Mouse (Mus musculus): ENCODE results near the gene Ctnna3. TPM values are rescaled to one million over a fixed set of nuclear protein-coding genes. Genes with fewer than 3 reads are reported as not detected.
A peak's percentile ranks its signal among the peaks of the same experiment; 100 is the strongest.
"Not testable (repeated sequence)": the region's sequence is repeated elsewhere in the genome, so short reads cannot be mapped to it uniquely, and the experiment has no call there.

The Ctnna3 gene
- total RNA-seq, 4 experiments from 2014 or later = 0.52 to 1.9 (median 0.89) TPM

DNA sequence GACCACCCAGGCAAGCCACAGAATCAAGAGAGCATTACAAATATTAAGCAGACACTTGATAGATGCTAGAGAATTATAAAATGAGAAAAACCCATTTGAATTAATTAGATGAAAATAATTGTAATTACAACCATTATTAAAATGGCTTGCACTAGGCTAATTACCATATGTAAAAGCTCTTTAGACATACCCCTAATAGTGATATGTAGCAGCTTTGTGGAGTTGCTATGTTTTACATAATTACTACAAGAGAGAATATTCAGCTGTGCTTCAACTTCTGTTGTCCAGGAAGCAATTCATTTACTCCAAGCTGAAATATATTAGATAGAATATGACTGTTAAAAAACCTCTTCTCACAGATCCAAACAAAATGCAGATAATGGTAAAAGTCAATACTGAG is 1209.2 kb downstream of the Ctnna3 start:
- DNase-seq = no peak

- no peak for DNase-seq
These were observed 1211.2 kb downstream of the Ctnna3 start for GRCm38 (mm10) chr10:64641093-64641492.

DNA sequence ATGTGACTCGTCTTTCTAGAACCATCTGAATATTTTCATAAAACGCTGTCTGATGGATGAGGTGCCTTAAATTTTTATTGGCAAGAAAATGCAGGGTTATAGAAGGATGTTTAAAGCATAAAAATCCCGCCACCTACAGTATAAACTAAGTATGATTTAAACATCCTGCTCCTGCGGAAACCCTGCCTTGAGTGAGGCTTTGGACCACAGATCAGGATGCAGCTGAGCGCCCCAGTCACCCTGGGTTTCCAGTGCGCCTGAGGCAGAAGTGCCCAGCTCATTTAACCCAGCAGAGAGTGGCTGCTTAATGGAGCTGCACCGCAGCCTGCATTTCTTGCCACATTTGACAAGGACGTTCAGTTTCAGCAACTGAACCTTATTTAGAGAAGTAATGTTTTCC is 1211.7 kb downstream of the Ctnna3 start:
- DNase-seq = no peak

DNA sequence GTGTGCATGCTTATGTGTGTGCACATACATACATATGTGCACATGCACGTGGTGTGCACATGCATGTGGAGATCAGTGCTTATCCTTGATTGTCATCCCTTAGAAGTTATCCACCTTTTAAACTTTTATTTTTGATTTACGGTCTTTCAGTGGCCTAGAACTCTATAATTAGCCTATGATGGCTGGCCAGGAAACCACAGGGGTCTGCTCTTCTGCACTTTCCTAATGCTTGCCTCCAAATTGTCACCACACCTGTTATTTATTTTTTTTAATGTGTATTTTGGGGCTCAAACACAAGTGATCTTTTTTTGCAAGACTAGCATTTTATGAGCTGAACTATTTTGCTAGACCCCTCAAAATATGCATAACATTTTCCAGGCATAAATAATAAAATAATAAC is 1214.1 kb downstream of the Ctnna3 start:
- DNase-seq = no peak

DNA sequence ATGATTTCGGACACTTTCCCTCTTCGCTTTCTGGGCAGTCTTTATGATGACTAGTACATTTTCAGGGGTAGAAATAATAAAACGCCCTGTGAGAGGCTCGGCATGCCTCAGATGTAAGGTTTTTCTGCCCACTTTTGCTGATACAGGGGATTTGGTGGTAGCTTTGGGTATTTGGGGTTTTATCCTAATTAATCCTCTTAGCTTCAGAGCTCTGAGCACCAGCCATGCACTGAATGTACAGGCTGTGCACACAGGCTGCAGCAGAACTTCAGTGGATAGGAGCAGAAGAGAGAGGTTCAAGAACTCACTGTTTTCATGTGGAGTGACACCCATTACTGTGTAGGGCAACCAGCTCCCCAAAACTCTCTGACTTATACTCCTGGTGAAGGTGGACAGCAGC is 1231.3 kb downstream of the Ctnna3 start:
- DNase-seq = no peak

GRCm38 (mm10) chr10:64671469-64671868 is 1241.6 kb downstream of the Ctnna3 start:
- DNase-seq = no peak

- DNase-seq = no peak
These were observed 1245.9 kb downstream of the Ctnna3 start for GRCm38 (mm10) chr10:64675796-64676195.

GRCm38 (mm10) chr10:64710017-64710416 is 1280.1 kb downstream of the Ctnna3 start:
- no peak for DNase-seq

GRCm38 (mm10) chr10:64718036-64718435 is 1288.1 kb downstream of the Ctnna3 start:
- no peak for DNase-seq

GRCm38 (mm10) chr10:64735692-64736091 is 1305.8 kb downstream of the Ctnna3 start:
- no peak for DNase-seq

GRCm38 (mm10) chr10:64736616-64737015 is 1306.7 kb downstream of the Ctnna3 start:
- no peak for DNase-seq

DNA sequence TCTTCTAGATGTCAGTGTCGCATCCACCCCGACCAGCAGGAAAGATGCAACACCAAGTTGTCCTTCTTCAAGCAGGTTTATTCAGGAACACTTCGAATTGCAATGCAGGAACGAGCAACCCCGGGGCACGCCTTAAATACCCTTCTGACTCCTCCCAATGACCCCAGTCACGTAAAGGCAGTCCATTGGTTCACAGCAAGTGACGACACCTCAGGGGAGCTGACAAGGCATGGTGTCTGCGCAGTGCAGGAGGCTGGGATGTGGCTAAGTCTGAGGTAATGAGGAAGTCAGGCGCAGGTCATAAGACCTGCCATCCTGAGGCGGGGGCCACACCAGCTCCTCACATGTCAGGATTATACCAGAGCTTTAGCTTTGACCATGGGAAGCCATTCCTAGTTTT is 1311.8 kb downstream of the Ctnna3 start:
- DNase-seq = not testable (repeated sequence)

DNA sequence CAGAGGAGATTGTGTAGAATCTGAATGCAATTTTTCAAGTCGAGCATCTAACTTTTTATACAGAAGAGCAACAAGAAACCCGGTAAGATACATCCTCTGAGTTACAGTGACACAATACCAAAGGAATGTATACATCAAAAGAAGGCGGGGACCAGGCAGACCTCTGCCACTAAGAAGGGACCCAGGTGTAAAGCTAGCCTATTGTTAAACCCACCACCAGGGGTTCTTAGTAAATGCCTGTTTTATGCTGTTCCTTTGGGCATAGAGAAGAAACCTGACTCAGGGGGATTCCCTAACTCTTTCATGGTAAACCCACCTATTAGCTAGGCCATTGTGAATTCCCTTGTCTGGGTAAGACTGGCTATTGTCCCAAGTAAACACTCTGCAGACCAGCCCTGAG is 1314.2 kb downstream of the Ctnna3 start:
- DNase-seq = not testable (repeated sequence)

GRCm38 (mm10) chr10:64748651-64749050 is 1318.8 kb downstream of the Ctnna3 start:
- no peak for DNase-seq

GRCm38 (mm10) chr10:64750791-64751190 is 1320.9 kb downstream of the Ctnna3 start:
- DNase-seq = no peak

DNA sequence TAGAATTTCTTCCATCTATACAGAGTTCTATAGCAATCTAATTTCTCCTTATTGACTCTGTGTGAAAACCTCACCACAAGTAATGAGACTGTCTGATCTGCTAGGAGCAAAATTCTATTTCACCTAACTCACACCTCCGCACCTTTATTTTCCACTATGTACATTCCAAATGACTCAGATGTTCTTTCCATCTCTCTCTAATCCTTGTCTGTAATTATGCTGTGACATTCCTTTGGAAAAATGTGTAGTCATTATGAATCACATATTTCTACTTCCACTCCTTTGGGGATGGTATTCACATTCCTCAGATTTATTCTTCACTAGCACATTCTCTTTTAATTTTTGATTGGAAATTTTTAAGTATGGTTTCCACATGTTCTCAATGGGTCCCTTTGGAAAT is 1406.4 kb downstream of the Ctnna3 start:
- DNase-seq = no peak

DNA sequence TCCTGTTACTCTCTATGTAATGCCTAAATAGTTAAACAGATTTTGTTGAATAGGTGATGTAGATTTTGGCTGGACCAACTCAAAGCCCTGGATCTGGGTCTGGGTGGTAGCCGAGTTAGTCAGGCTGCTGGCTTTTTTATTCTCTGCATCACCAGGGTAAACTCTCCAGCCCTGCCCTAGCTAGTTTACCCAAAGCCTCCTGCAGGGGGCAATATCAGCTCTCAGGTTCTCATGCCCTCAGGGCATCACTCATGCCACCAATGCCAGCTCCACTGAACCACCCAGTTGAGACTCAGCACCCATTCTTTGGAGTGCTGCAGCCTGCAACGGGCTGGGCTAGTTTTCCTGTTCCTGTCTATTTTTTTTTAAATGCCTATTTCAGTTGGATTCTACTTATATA is 1431.5 kb downstream of the Ctnna3 start:
- no peak for DNase-seq

DNA sequence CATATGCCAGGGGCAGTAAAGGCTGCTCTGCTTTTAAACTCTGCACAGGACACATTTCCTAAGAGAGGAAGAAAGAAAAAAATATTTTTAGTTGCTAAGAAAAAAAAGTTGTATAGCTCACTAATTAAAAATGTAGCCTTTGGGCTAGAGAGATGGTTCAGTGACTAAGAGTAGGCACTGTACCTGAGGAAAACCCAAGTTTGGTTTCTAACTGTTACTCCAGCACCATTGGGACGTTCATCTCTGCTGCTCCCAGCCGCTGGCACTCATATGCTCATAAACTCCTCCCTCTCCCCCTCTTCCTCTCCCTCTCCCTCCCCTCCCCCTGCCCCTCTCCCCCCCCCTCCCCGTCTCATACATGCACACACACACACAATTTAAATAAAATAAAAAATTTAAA is 1441.0 kb downstream of the Ctnna3 start:
- DNase-seq = no peak

DNA sequence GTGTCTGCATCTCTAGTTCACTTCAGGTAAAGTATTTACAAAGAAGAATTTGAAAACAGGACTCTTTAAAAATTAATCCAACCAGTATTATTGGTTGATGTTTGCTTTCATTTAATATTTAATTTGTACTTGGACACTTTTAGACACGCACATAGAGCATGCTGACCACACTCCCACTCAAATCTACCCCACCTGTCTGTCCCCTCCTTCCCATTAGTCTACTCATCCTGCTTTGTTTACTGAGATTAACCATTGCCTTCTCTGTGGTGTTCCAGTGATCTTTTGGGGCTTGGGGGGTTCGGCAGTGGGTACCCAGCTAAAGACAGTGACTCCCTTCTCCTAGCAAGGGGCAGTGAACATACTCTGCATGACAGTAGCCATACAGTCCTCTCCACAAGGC is 1446.6 kb downstream of the Ctnna3 start:
- no peak for DNase-seq

DNA sequence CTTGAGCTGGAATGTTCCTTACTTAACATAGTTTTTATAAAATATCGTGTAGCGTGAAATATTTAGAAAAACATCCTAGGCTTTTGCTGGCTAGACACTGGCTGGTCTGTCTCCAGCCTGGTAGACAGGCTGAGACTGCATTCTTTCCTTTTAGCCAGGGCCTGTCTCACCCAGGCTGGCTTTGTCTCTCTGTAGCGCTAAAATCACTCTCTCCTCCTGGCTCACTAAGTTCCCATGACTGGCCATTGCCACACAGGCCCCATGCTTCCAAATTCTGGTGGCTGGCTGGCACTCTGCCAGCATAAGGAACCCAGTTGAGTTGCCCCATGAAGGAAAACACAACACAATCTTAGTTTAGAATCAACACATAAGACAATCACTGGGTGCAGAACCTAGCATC is 1450.0 kb downstream of the Ctnna3 start:
- DNase-seq = no peak

GRCm38 (mm10) chr10:64886946-64887345 is 1457.0 kb downstream of the Ctnna3 start:
- DNase-seq = peak; percentile 0

GRCm38 (mm10) chr10:64892458-64892857 is 1462.6 kb downstream of the Ctnna3 start:
- DNase-seq = no peak

- no peak for DNase-seq
These were observed 1468.8 kb downstream of the Ctnna3 start for GRCm38 (mm10) chr10:64898739-64899138.

- DNase-seq = no peak
These were observed 1471.8 kb downstream of the Ctnna3 start for GRCm38 (mm10) chr10:64901726-64902125.

DNA sequence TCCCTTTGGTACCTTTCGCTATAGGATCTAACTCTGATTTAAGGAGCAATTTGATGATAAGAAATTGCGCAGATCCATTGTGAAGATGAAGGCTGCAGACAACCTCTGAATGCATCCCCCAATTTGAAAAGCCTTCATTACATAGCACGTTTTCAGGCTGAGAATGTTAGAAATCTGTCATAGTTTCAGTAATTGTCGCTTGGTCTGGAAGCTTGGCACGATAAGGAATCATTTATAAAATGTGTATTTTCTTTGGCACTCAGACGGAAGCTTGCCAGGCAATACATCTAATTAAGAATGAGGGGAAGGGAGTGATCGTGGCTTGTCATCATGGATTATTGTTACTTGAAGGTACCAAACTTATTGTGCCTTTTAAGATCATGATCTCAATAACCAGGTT is 1511.1 kb downstream of the Ctnna3 start:
- no peak for DNase-seq

DNA sequence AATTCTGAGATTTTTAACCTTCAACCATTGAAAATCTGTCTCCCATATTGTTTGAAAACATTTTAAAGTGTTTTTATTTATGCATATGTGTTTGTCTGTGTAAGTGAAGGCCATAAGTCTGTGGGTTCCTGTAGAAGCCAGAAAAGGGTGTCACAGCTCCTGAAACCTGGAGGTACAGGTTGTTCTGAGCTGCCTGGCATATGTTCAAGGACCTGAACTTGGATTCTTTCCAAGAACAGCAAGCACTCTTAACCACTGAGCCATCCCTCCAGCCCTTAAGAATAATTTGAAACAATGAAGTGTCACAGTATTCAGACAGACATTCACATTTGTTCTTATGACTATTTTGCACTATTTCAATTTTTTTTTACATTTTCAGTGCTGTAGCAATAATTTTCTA is 1528.5 kb downstream of the Ctnna3 start:
- DNase-seq = no peak

Data from adrenal gland, adult 8-10 months (tissue).